Mouse (Mus musculus) E14TG2a.4 (cell line): ENCODE data around the gene Upf3b.

Experiments used
- CTCF ChIP-seq: conservative IDR thresholded peaks from 2 replicates; pipeline ENCODE4 v1.5.1; 2014; ENCODE audit warnings: low read length
- POU5F1 ChIP-seq: IDR thresholded peaks from 2 replicates; pipeline ENCODE4 v1.6.1; 2014; ENCODE audit warnings: low read length, borderline replicate concordance

- TF ChIP-seq CTCF: no peak
- no peak for TF ChIP-seq POU5F1
Measured at GRCm38 (mm10) chrX:37076651-37077050, 33.5 kb downstream of the Upf3b start.
